Mouse (Mus musculus) forebrain, embryonic 13.5 days (tissue): ENCODE data around the gene Lyst. TPM values are rescaled to one million over a fixed set of nuclear protein-coding genes. Genes with fewer than 3 reads are reported as not detected.
"Not testable (repeated sequence)": the region's sequence is repeated elsewhere in the genome, so short reads cannot be mapped to it uniquely, and the experiment has no call there.

Experiments
- ATAC-seq: fragments of 200-750 bp; cut with Nextera tagmentation; 2 replicates; pipeline ENCODE4 v1.8.0; 2017
- H3K27ac ChIP-seq: fragments of 300-500 bp; sonication (generic); 2 replicates; pipeline ENCODE4 v1.5.1; 2015; ENCODE audit warnings: inconsistent platforms, mild to moderate bottlenecking, moderate library complexity
- H3K27me3 ChIP-seq: fragments of 300-500 bp; sonication (generic); 2 replicates; pipeline ENCODE4 v1.6.1; 2015; ENCODE audit warnings: mild to moderate bottlenecking, inconsistent platforms
- H3K36me3 ChIP-seq: fragments of 300-500 bp; sonication (generic); 2 replicates; pipeline ENCODE4 v1.6.1; 2015; ENCODE audit warnings: mild to moderate bottlenecking, inconsistent platforms; ENCODE audit not compliant: poor library complexity, severe bottlenecking
- H3K4me1 ChIP-seq: fragments of 300-500 bp; sonication (generic); 2 replicates; pipeline ENCODE4 v1.6.1; 2015; ENCODE audit warnings: inconsistent platforms
- H3K4me2 ChIP-seq: fragments of 300-500 bp; sonication (generic); 2 replicates; pipeline ENCODE4 v1.6.1; 2015; ENCODE audit warnings: inconsistent platforms, mild to moderate bottlenecking, moderate library complexity
- H3K4me3 ChIP-seq: fragments of 300-500 bp; sonication (generic); 2 replicates; pipeline ENCODE4 v1.5.1; 2015; ENCODE audit warnings: mild to moderate bottlenecking, inconsistent platforms
- H3K9ac ChIP-seq: fragments of 300-500 bp; sonication (generic); 2 replicates; pipeline ENCODE4 v1.6.1; 2015; ENCODE audit warnings: mild to moderate bottlenecking, inconsistent platforms
- H3K9me3 ChIP-seq: fragments of 300-500 bp; sonication (generic); replicated peaks from 2 replicates; pipeline ENCODE4 v1.6.1; 2016; ENCODE audit warnings: inconsistent platforms
- WGBS: fragments of 180-500 bp; shearing (Covaris S2); methylation state at CpG from one replicate; pipeline ENCODE4 v1.1.7; 2015; 5-methylcytosine and 5-hydroxymethylcytosine counted together
- polyA plus RNA-seq: library from polyadenylated mRNA; unstranded; fragments of >200 nt; fragmentation: Nextera tagmentation; extraction: Ambion mirVana; gene quantifications from 2 replicates; pipeline ENCODE4 v1.2.1, GENCODE M21; 2015

The Lyst gene
- polyA plus RNA-seq, 1 experiment from 2014 or later: 5.4 TPM

- no peaks in the 10 kb centered on the region for H3K9me3 ChIP-seq
- no peak overlapping the region for H3K9ac ChIP-seq
- no peaks in the 10 kb centered on the region for H3K4me1 ChIP-seq
- WGBS: 71% methylated on average over 1 of the region's 1 CpGs
- H3K27me3 ChIP-seq: no peaks in the 10 kb centered on the region
- H3K4me3 ChIP-seq: no peak overlapping the region
- no peak overlapping the region for H3K4me2 ChIP-seq
- H3K36me3 ChIP-seq: peaks cover 7% of the 10 kb centered on the region; the same call in 1 of the 2 replicates
- ATAC-seq: peak; percentile 38; the same call in 1 of the 2 replicates
- H3K27ac ChIP-seq: no peak overlapping the region
These were observed 22.7 kb downstream of the Lyst start for GRCm38 (mm10) chr13:13612882-13613281.

- no peaks in the 10 kb centered on the region for H3K27me3 ChIP-seq
- no peak overlapping the region for H3K27ac ChIP-seq
- no peak overlapping the region for H3K9ac ChIP-seq
- H3K36me3 ChIP-seq: peaks cover 11% of the 10 kb centered on the region; the same call in 1 of the 2 replicates
- no peak overlapping the region for H3K4me2 ChIP-seq
- no peak overlapping the region for H3K4me3 ChIP-seq
- H3K4me1 ChIP-seq: no peaks in the 10 kb centered on the region
- ATAC-seq: no peak
- 96% methylated on average over 4 of the region's 4 CpGs for WGBS
- no peaks in the 10 kb centered on the region for H3K9me3 ChIP-seq
These were observed 24.0 kb downstream of the Lyst start for GRCm38 (mm10) chr13:13614235-13614634.

GRCm38 (mm10) chr13:13621456-13621855 is 31.3 kb downstream of the Lyst start:
- peaks cover 11% of the 10 kb centered on the region; the same call in 1 of the 2 replicates for H3K36me3 ChIP-seq
- WGBS: 88% methylated on average over 5 of the region's 5 CpGs
- no peak overlapping the region for H3K4me2 ChIP-seq
- ATAC-seq: no peak
- no peaks in the 10 kb centered on the region for H3K4me1 ChIP-seq
- H3K27me3 ChIP-seq: no peaks in the 10 kb centered on the region
- H3K27ac ChIP-seq: no peak overlapping the region
- no peak overlapping the region for H3K4me3 ChIP-seq
- no peak overlapping the region for H3K9ac ChIP-seq
- no peaks in the 10 kb centered on the region for H3K9me3 ChIP-seq

GRCm38 (mm10) chr13:13622565-13622964 is 32.4 kb downstream of the Lyst start:
- Histone ChIP-seq H3K4me1 (no peaks in the 10 kb centered on the region), H3K27me3 (no peaks in the 10 kb centered on the region), H3K9me3 (no peaks in the 10 kb centered on the region), H3K27ac (no peak overlapping the region), H3K4me3 (no peak overlapping the region), H3K4me2 (no peak overlapping the region), H3K36me3 (peaks cover 6% of the 10 kb centered on the region; the same call in 1 of the 2 replicates), H3K9ac (no peak overlapping the region)
- ATAC-seq: no peak
- 88% methylated on average over 3 of the region's 3 CpGs for WGBS

GRCm38 (mm10) chr13:13633746-13634145 is 43.5 kb downstream of the Lyst start:
- no peak overlapping the region for H3K4me3 ChIP-seq
- no peaks in the 10 kb centered on the region for H3K9me3 ChIP-seq
- 94% methylated on average over 1 of the region's 1 CpGs for WGBS
- no peak overlapping the region for H3K27ac ChIP-seq
- no peak for ATAC-seq
- H3K27me3 ChIP-seq: no peaks in the 10 kb centered on the region
- H3K4me1 ChIP-seq: peaks cover 22% of the 10 kb centered on the region
- no peaks in the 10 kb centered on the region for H3K36me3 ChIP-seq
- H3K9ac ChIP-seq: no peak overlapping the region
- H3K4me2 ChIP-seq: no peak overlapping the region

GRCm38 (mm10) chr13:13634706-13635105 is 44.5 kb downstream of the Lyst start:
- Histone ChIP-seq H3K9me3 (no peaks in the 10 kb centered on the region), H3K4me3 (no peak overlapping the region), H3K4me2 (0 out of 2 replicates have a peak overlapping the region, but pooled peaks have one; percentile 9), H3K27me3 (no peaks in the 10 kb centered on the region), H3K9ac (no peak overlapping the region), H3K36me3 (no peaks in the 10 kb centered on the region), H3K4me1 (peaks cover 25% of the 10 kb centered on the region), H3K27ac (no peak overlapping the region)
- no peak for ATAC-seq
- 17% methylated on average over 7 of the region's 7 CpGs for WGBS

GRCm38 (mm10) chr13:13635224-13635623 is 45.0 kb downstream of the Lyst start:
- Histone ChIP-seq H3K9me3 (no peaks in the 10 kb centered on the region), H3K4me2 (0 out of 2 replicates have a peak overlapping the region, but pooled peaks have one; percentile 9), H3K27me3 (no peaks in the 10 kb centered on the region), H3K4me1 (peaks cover 25% of the 10 kb centered on the region), H3K27ac (no peak overlapping the region), H3K36me3 (no peaks in the 10 kb centered on the region), H3K4me3 (no peak overlapping the region), H3K9ac (no peak overlapping the region)
- peak; percentile 57; the same call in 1 of the 2 replicates for ATAC-seq
- WGBS: 31% methylated on average over 12 of the region's 12 CpGs

GRCm38 (mm10) chr13:13637577-13637976 is 47.4 kb downstream of the Lyst start:
- Histone ChIP-seq H3K4me1 (peaks cover 25% of the 10 kb centered on the region), H3K27me3 (no peaks in the 10 kb centered on the region), H3K9me3 (no peaks in the 10 kb centered on the region), H3K27ac (no peak overlapping the region), H3K9ac (no peak overlapping the region), H3K36me3 (no peaks in the 10 kb centered on the region), H3K4me2 (no peak overlapping the region), H3K4me3 (no peak overlapping the region)
- ATAC-seq: no peak
- WGBS: 79% methylated on average over 3 of the region's 3 CpGs

- WGBS: 83% methylated on average over 6 of the region's 6 CpGs
- H3K4me2 ChIP-seq: no peak overlapping the region
- ATAC-seq: no peak
- H3K27ac ChIP-seq: no peak overlapping the region
- H3K4me1 ChIP-seq: peaks cover 25% of the 10 kb centered on the region
- H3K9me3 ChIP-seq: no peaks in the 10 kb centered on the region
- no peaks in the 10 kb centered on the region for H3K36me3 ChIP-seq
- no peak overlapping the region for H3K9ac ChIP-seq
- no peaks in the 10 kb centered on the region for H3K27me3 ChIP-seq
- no peak overlapping the region for H3K4me3 ChIP-seq
These were observed 47.8 kb downstream of the Lyst start for GRCm38 (mm10) chr13:13637981-13638380.

GRCm38 (mm10) chr13:13638725-13639124 is 48.5 kb downstream of the Lyst start:
- Histone ChIP-seq H3K27ac (peak overlapping the region; percentile 16; the same call in 1 of the 2 replicates), H3K9me3 (no peaks in the 10 kb centered on the region), H3K9ac (no peak overlapping the region), H3K4me3 (no peak overlapping the region), H3K4me1 (peaks cover 25% of the 10 kb centered on the region), H3K36me3 (no peaks in the 10 kb centered on the region), H3K4me2 (no peak overlapping the region), H3K27me3 (no peaks in the 10 kb centered on the region)
- peak; percentile 74; the same call in 1 of the 2 replicates for ATAC-seq
- 2% methylated on average over 4 of the region's 4 CpGs for WGBS

GRCm38 (mm10) chr13:13647296-13647695 is 57.1 kb downstream of the Lyst start:
- Histone ChIP-seq H3K4me1 (no peaks in the 10 kb centered on the region), H3K36me3 (0 out of 2 replicates have a peak, but pooled peaks cover 5% of the 10 kb centered on the region), H3K27me3 (no peaks in the 10 kb centered on the region), H3K4me3 (no peak overlapping the region), H3K4me2 (no peak overlapping the region), H3K9me3 (no peaks in the 10 kb centered on the region), H3K9ac (no peak overlapping the region), H3K27ac (no peak overlapping the region)
- 45% methylated on average over 3 of the region's 3 CpGs for WGBS
- ATAC-seq: no peak

GRCm38 (mm10) chr13:13655453-13655852 is 65.3 kb downstream of the Lyst start:
- Histone ChIP-seq H3K4me3 (no peak overlapping the region), H3K36me3 (0 out of 2 replicates have a peak, but pooled peaks cover 4% of the 10 kb centered on the region), H3K4me2 (no peak overlapping the region), H3K27ac (no peak overlapping the region), H3K9ac (no peak overlapping the region), H3K4me1 (no peaks in the 10 kb centered on the region), H3K27me3 (no peaks in the 10 kb centered on the region), H3K9me3 (no peaks in the 10 kb centered on the region)
- WGBS: 95% methylated on average over 3 of the region's 3 CpGs
- no peak for ATAC-seq

GRCm38 (mm10) chr13:13666103-13666502 is 75.9 kb downstream of the Lyst start:
- WGBS: 90% methylated on average over 2 of the region's 2 CpGs
- not testable (repeated sequence) for H3K4me1 ChIP-seq, ATAC-seq, H3K4me3 ChIP-seq, H3K9ac ChIP-seq, H3K9me3 ChIP-seq, H3K27me3 ChIP-seq, H3K4me2 ChIP-seq, H3K27ac ChIP-seq, H3K36me3 ChIP-seq
